Mouse (Mus musculus): ENCODE data around the gene P2rx1.

DNA sequence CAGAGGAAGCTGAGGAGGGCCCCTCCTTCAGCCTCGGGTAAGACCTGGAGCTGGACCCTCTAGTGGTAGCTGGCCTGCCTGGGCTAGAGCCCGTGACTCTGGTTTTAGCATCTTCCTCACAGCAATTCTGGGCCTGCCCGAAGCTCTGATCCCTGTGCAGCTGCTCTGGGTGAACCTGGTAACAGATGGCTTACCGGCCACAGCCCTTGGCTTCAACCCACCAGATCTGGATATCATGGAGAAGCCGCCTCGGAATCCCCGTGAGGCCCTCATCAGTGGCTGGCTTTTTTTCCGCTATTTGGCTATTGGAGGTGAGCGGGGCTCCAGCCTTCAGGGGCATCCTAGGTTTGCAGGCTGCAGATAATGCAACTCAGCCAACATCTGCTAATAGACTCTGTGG lies 16.4 kb upstream of the P2rx1 start:
- TF ChIP-seq CTCF (IDR thresholded peaks at IDR 0.05; ENCODE audit: low read depth) (no peak), EP300 (optimal IDR thresholded peaks at IDR 0.05) (no peak)

Data from stomach, postnatal 0 days (tissue).